Mouse (Mus musculus) heart, embryonic 10.5 days (tissue): ENCODE measurements around the gene Fam69a. TPM values are rescaled to one million over a fixed set of nuclear protein-coding genes. Genes with fewer than 3 reads are reported as not detected.
"Not testable (repeated sequence)": the region's sequence is repeated elsewhere in the genome, so short reads cannot be mapped to it uniquely, and the experiment has no call there.

Source experiments
- DNase-seq: peaks from one replicate; pipeline ENCODE4 v3.0.0-alpha.2; 2017; ENCODE audit warnings: low spot score
- H3K27ac ChIP-seq: fragments of 300-500 bp; sonication (generic); 2 replicates; pipeline ENCODE4 v1.5.1; 2016; ENCODE audit warnings: mild to moderate bottlenecking
- H3K27me3 ChIP-seq: fragments of 300-500 bp; sonication (generic); 2 replicates; pipeline ENCODE4 v1.6.1; 2016; ENCODE audit warnings: mild to moderate bottlenecking; ENCODE audit not compliant: poor library complexity, insufficient read depth, severe bottlenecking
- H3K36me3 ChIP-seq: fragments of 300-500 bp; sonication (generic); 2 replicates; pipeline ENCODE4 v1.6.1; 2016; ENCODE audit warnings: mild to moderate bottlenecking, moderate library complexity
- H3K4me1 ChIP-seq: fragments of 300-500 bp; sonication (generic); 2 replicates; pipeline ENCODE4 v1.6.1; 2016; ENCODE audit warnings: mild to moderate bottlenecking
- H3K4me3 ChIP-seq: fragments of 300-500 bp; sonication (generic); 2 replicates; pipeline ENCODE4 v1.5.1; 2016; ENCODE audit warnings: mild to moderate bottlenecking, moderate library complexity
- H3K9me3 ChIP-seq: fragments of 300-500 bp; sonication (generic); 2 replicates; pipeline ENCODE4 v1.6.1; 2016; ENCODE audit warnings: mild to moderate bottlenecking, moderate library complexity
- WGBS: fragments of 180-500 bp; shearing (Covaris S2); methylation state at CpG from one replicate; pipeline ENCODE4 v1.1.7; 2016; 5-methylcytosine and 5-hydroxymethylcytosine counted together
- polyA plus RNA-seq: library from polyadenylated mRNA; unstranded; fragments of >200 nt; fragmentation: Nextera tagmentation; extraction: Ambion mirVana; gene quantifications from 2 replicates; pipeline ENCODE4 v1.2.1, GENCODE M21; 2016

The Fam69a gene
- polyA plus RNA-seq, 1 experiment from 2014 or later, result 20.0 TPM

DNA sequence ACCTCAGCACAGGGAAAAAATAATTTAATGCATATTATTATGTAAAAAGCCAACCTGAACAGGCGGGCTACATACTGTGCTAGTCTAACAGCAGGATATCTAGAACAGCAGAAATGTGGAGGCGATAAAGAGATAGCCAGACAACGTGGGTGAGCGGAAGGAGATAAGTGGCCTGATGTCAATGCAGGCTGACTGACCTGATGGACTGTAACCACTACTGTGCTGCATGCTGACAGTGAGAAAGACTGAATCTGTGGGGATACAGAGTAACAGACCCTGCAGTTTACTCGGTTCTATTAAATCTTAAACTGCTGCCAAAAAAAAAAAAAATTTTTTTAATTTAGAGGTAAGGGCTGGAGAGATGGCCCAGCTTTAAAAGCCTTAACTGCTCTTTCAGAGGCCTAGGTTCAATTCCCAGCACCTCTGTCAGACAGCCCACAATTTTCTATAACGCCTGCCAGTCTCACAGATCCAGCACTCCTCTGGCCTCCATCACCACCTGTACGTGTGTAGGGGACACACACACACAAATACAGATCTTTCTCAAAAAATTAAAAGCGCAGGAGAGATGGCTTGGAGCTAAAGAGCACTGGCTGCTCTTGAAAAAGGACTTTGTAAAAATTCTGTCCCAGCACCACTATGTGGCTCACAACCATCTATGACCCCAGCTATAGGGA, 27.1 kb downstream of the Fam69a start:
- 64% methylated on average over 8 of the region's 8 CpGs for WGBS
- H3K36me3 ChIP-seq, result no peaks in the 10 kb centered on the region
- no peaks in the 10 kb centered on the region for H3K27me3 ChIP-seq
- peak; percentile 73 for DNase-seq
- H3K4me1 ChIP-seq, result peaks cover 16% of the 10 kb centered on the region
- H3K9me3 ChIP-seq, result no peaks in the 10 kb centered on the region
- H3K27ac ChIP-seq, result no peak overlapping the region
- no peak overlapping the region for H3K4me3 ChIP-seq

DNA sequence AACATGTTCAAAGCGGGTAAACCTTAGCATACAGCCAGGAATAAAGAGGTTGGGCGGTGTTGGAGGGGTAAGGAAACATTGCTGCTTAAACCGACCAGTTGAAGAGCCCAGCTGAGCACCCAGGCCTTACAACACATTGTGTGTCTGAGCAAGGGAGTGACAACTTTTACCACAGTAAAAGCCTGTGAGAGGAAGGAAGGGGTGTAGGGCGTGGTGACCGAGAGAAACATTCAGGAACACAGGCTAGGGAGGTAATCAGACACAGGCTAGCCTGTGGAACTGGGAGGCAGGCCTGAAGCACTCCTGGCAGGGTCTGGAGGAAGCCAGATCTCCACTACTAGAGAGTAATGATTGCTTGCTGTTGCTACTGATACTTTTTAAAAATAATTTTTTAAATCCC, 36.2 kb downstream of the Fam69a start:
- Histone ChIP-seq H3K4me3 (no peak overlapping the region), H3K27ac (no peak overlapping the region), H3K36me3 (no peaks in the 10 kb centered on the region), H3K27me3 (no peaks in the 10 kb centered on the region), H3K4me1 (no peaks in the 10 kb centered on the region), H3K9me3 (no peaks in the 10 kb centered on the region)
- DNase-seq, result no peak
- WGBS, result 71% methylated on average over 5 of the region's 5 CpGs

DNA sequence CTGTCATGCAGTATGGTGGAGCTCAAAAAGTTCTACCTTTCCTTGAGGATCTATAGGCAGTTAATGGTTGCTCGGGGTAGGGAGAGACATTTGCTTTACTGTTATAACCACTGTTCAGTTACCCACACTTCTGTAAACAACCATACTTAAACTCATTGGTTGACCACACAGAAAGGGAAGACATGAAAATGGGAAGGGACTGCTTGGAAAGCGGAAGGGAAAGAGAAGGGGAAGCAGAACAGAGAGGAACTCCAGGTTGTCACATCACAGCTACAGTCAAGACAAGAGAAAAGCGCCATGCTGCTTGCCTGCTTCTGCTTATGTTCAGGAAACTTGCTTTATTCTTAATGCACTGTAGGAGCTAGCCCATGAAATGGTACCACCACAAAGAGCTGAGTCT, 37.3 kb downstream of the Fam69a start:
- no peaks in the 10 kb centered on the region for H3K4me1 ChIP-seq
- no peaks in the 10 kb centered on the region for H3K36me3 ChIP-seq
- H3K27me3 ChIP-seq, result no peaks in the 10 kb centered on the region
- H3K4me3 ChIP-seq, result no peak overlapping the region
- WGBS, result 83% methylated on average over 3 of the region's 3 CpGs
- H3K9me3 ChIP-seq, result no peaks in the 10 kb centered on the region
- no peak overlapping the region for H3K27ac ChIP-seq
- peak; percentile 41 for DNase-seq

DNA sequence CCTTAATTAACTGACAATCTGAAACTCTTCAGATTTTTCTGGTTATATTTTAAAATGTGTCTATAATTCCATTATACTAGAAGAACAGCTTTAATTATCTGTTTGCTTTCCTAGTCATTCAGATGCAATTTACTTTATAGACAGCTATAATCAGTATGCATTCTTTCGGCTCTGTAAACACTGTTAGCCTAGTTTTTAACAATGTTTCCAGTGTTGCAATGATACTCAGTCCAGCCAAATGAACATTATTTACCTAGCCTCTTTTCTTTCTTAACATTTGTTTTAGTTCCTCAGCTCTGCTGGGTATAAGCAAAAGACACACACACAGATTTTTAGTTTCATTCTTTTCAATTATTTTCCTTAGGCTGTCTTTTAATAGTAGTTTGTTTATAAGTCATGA, 38.0 kb downstream of the Fam69a start:
- no peak for DNase-seq
- WGBS, result 93% methylated on average over 1 of the region's 1 CpGs
- no peaks in the 10 kb centered on the region for H3K27me3 ChIP-seq
- no peaks in the 10 kb centered on the region for H3K4me1 ChIP-seq
- H3K9me3 ChIP-seq, result no peaks in the 10 kb centered on the region
- H3K27ac ChIP-seq, result no peak overlapping the region
- no peaks in the 10 kb centered on the region for H3K36me3 ChIP-seq
- H3K4me3 ChIP-seq, result no peak overlapping the region

DNA sequence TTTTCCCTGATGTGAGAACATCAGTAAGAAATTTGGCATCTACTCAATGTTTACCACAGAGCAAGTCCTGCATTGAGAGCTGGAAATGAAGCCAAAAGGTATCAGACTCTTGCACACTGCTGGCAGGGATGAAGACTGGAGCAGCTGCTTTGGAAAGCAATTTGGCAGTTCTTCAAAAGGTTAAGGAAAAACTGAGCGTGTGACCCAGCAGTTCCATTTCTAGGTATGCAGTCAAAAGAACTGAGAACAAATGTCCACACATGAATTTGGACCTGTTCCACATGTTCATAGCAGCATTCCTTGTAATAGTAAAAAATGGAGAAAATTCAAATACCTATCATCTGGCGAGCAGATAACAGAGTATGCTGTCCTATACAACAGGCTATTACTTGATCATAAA, 39.3 kb downstream of the Fam69a start:
- no peak overlapping the region for H3K27ac ChIP-seq
- H3K36me3 ChIP-seq, result no peaks in the 10 kb centered on the region
- 80% methylated on average over 2 of the region's 2 CpGs for WGBS
- no peak overlapping the region for H3K4me3 ChIP-seq
- DNase-seq, result no peak
- H3K27me3 ChIP-seq, result no peaks in the 10 kb centered on the region
- H3K9me3 ChIP-seq, result no peaks in the 10 kb centered on the region
- H3K4me1 ChIP-seq, result no peaks in the 10 kb centered on the region

DNA sequence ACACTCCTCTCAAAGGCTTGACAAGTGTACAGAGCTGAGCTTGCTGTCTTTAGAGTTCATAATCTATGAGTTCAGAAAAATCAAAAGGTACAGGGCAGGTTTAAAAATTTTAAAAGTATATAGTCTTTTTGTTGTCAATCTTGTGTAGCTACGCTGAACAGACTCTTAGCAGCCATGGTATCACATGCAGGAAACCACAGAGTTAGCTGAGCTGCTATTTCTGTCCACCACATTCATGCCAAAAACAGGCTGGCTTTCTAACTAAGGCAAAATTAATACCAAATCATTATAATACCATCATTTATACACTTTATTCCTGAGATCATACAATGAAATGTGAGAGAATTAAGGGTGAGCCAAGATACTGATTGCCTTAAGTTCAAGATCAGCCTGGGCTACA, 40.4 kb downstream of the Fam69a start:
- WGBS, result 89% methylated on average over 1 of the region's 1 CpGs
- H3K4me3 ChIP-seq, result no peak overlapping the region
- H3K27me3 ChIP-seq, result no peaks in the 10 kb centered on the region
- H3K4me1 ChIP-seq, result no peaks in the 10 kb centered on the region
- DNase-seq, result no peak
- no peak overlapping the region for H3K27ac ChIP-seq
- H3K36me3 ChIP-seq, result no peaks in the 10 kb centered on the region
- H3K9me3 ChIP-seq, result no peaks in the 10 kb centered on the region

DNA sequence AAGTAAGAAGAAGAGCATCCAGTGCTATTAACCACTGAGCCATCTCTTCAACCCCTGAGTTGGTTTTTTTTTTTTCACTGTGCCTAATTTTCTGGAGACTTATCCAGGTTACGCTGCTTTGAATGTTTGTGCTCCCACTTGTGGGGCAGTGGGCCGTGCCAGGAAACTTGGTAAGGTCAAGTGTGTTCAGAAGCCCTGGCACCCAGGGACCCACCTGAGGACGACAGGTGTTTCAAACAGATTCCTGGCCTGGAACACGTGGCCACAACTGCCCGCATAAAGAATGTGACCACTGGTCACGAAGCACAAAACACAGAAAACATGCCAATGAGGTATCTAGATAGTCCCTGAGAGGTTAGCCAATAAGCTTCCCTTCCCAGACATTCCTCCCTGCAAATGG, 43.4 kb downstream of the Fam69a start:
- no peak overlapping the region for H3K27ac ChIP-seq
- no peaks in the 10 kb centered on the region for H3K9me3 ChIP-seq
- no peak overlapping the region for H3K4me3 ChIP-seq
- H3K4me1 ChIP-seq, result 0 out of 2 replicates have a peak, but pooled peaks cover 6% of the 10 kb centered on the region
- no peak for DNase-seq
- WGBS, result 86% methylated on average over 6 of the region's 6 CpGs
- H3K36me3 ChIP-seq, result no peaks in the 10 kb centered on the region
- H3K27me3 ChIP-seq, result no peaks in the 10 kb centered on the region

DNA sequence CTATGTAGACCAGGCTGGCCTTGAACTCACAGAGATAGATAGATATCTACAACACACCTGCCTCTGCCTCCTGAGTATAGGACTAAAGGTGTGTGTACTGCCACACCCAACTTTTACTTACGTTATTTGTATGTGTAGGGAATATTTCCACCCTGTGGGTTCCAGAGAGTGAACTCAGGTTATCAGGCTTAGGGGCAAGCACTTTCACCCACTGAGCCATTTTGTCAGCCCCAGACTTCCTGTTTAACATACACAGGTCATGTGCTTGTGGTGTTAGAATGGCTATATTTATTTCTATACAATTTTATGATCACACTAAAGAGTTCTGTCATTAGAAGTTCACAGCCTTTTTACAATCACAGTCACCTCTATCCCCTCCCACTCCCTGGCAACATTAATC, 43.9 kb downstream of the Fam69a start:
- Histone ChIP-seq H3K36me3 (no peaks in the 10 kb centered on the region), H3K27ac (no peak overlapping the region), H3K4me1 (0 out of 2 replicates have a peak, but pooled peaks cover 6% of the 10 kb centered on the region), H3K9me3 (no peaks in the 10 kb centered on the region), H3K27me3 (no peaks in the 10 kb centered on the region), H3K4me3 (no peak overlapping the region)
- 75% methylated on average over 1 of the region's 1 CpGs for WGBS
- no peak for DNase-seq

DNA sequence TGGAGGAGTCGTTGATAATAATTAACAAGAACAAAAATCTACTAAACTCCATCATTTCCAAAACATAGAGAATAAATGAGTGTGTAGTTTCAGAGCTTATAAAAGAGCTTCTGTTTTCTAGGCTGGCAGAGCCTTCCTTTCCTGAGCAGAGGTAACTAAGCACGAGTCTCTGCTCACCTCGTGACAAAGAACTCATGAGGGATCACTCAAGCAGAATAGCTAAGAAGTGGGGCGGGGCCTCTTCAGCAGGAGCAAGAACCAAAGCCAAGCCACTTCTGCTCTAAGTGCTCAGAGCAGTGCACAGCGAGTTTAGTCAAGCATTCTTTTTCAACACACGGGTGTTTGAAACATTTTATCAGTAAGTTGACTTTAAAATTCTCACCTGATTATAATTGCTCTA, 45.7 kb downstream of the Fam69a start:
- no peak overlapping the region for H3K27ac ChIP-seq
- no peaks in the 10 kb centered on the region for H3K36me3 ChIP-seq
- H3K9me3 ChIP-seq, result no peaks in the 10 kb centered on the region
- H3K27me3 ChIP-seq, result no peaks in the 10 kb centered on the region
- WGBS, result 56% methylated on average over 6 of the region's 6 CpGs
- 0 out of 2 replicates have a peak, but pooled peaks cover 6% of the 10 kb centered on the region for H3K4me1 ChIP-seq
- H3K4me3 ChIP-seq, result no peak overlapping the region
- no peak for DNase-seq

DNA sequence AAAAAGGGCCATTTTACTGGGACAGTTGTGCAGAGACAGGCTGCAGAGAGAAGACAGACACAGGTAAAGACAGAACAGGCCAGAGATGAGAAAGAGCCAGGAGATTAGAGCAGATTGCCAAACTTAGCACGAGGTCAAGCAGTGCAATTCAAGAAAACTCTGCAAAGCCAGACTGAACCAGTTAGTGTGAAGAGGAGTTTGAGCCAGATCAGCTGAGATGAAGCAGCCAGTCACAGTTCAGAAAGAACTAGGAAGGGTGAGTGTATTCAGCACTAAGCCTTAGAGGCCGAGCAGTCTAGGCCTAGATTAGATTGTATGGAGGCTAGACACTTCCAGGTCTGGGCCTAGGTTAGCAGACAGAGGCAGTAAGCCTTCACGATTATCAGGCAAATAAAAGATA, 47.2 kb downstream of the Fam69a start:
- H3K9me3 ChIP-seq, result no peaks in the 10 kb centered on the region
- H3K4me3 ChIP-seq, result no peak overlapping the region
- no peaks in the 10 kb centered on the region for H3K36me3 ChIP-seq
- no peak overlapping the region for H3K27ac ChIP-seq
- H3K27me3 ChIP-seq, result no peaks in the 10 kb centered on the region
- H3K4me1 ChIP-seq, result 0 out of 2 replicates have a peak, but pooled peaks cover 6% of the 10 kb centered on the region
- 54% methylated on average over 3 of the region's 3 CpGs for WGBS
- no peak for DNase-seq

DNA sequence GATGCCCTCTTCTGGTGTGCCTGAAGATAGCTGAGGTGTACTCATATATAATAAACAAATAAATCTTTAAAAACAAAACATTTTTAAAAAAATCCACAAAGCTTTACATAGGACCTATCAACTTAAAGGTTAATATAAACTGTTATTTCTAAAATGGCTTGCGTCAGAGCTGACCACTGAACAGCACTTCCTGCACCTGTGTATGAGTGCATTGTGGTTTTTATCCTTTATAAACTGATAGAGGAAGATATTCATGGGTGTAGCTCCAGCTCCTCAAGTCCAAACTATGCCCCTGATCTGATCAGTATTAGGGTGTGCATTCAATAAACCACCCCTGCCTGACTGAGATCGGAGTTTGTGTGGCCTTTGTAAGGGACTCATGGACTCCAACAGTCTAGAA, 48.0 kb downstream of the Fam69a start:
- Histone ChIP-seq H3K27ac (no peak overlapping the region), H3K36me3 (no peaks in the 10 kb centered on the region), H3K4me3 (no peak overlapping the region), H3K4me1 (0 out of 2 replicates have a peak, but pooled peaks cover 6% of the 10 kb centered on the region), H3K27me3 (no peaks in the 10 kb centered on the region), H3K9me3 (no peaks in the 10 kb centered on the region)
- DNase-seq, result no peak
- WGBS, result 91% methylated on average over 2 of the region's 2 CpGs

DNA sequence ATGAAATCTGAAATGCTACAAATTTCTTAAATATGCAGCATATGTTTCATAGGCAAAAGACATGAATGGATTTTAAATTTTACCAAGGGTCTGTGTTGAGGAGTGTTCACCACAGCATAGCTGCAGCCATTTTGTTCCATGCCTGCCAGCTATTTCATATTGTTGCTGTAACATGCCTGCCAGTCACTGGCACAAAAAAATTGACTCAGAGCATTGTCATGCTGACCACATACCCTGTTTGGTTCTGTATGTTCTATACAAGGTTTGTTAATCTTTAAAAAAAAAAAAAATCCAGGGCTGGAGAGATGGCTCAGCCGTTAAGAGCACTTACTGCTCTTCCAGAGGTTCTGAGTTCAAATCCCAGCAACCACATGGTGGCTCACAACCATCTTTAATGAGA, 48.4 kb downstream of the Fam69a start:
- H3K27ac ChIP-seq, H3K9me3 ChIP-seq, H3K4me1 ChIP-seq, DNase-seq, H3K27me3 ChIP-seq, H3K36me3 ChIP-seq, H3K4me3 ChIP-seq: not testable (repeated sequence)
- WGBS, result 88% methylated on average over 1 of the region's 1 CpGs

DNA sequence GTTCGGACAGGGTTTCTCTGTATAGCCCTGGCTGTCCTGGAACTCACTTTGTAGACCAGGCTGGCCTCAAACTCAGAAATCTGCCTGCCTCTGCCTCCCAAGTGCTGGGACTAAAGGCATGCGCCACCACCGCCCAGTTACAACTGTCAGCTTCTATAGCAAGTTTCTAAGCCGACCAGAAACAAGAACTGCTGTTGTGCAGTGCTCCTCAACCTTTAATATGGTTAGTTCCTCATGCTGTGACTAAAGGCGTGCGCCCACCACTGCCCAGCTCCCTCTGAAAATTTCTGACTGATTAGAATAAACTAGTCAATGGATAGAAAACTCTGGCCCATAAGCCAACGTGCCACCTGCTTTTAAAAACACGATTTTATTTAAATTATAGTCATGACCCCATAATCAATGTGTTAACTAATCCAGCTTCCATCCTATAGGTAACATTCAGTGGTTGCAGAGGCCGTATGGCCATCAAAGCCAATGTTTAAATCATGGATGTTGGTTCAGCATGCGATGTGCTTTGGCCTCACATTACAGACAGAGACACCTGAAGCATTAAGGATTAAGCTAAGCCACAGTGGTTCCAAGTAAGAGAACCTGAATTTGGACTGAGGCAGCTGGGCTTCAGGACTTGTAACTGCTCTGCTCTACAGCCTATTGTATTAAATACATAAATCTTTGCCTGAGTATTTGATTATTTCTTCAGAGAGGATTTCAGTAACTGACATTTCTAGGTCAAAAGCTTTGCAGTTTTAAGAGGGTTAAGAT, 50.1 kb downstream of the Fam69a start:
- Histone ChIP-seq H3K4me3 (no peak overlapping the region), H3K36me3 (no peaks in the 10 kb centered on the region), H3K9me3 (no peaks in the 10 kb centered on the region), H3K4me1 (peaks cover 9% of the 10 kb centered on the region; the same call in 1 of the 2 replicates), H3K27me3 (no peaks in the 10 kb centered on the region), H3K27ac (no peak overlapping the region)
- 87% methylated on average over 10 of the region's 10 CpGs for WGBS
- DNase-seq, result no peak
